In the genomic region with DNA sequence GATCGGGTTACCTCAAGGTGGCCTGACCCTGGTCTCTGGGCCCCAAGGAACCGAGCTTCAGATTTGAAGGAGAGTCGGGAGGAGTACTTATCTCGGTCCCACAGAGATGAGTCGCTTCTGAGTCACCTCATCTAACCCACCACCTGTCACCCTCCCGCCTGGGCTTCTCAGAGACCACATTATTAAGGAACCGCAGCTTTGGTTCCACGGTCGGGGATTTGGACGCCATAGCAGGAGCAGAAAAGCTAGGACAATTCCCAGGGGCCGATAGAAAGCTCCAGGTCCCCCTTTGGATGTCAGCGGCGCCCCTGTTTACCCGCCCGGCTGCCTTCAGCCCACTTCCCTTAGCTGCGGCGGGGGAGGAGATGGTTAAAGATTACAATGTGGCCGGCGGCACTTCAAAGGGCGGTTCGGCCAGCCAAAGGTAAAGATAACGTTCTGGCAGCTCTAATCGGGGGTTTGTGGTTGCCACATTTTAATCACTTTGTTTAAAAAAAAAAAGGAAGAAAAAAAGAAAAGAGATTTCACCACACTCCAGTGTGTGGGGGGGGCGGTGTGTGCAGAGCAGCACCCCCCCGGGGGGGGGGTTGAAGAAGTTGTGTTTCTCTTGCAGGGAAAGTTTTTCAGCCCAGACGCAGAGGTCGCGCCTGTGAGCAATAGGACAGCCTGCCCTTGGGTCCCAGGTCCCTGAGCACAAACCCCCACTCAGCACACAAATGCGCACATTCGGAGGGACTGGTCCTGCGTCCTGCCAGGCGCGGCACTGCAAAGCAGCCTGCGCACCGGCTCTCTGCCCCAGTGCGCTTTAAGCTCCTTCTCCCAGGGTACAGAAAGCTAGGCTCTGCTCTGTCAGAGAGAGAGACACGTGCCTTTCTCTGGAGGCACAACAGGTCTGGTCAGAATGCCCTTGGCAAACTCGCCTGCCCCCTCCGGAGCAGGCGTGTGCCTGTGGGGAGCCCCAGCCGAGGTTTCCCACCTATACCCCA, we compare ENCODE assay signal across 8 mouse cellular contexts. TPM values are rescaled to one million over a fixed set of nuclear protein-coding genes. Genes with fewer than 3 reads are reported as not detected.
A peak's percentile ranks its signal among the peaks of the same experiment; 100 is the strongest.
DNase-seq lines count a peak whose midpoint lies in the region; ATAC-seq and TF ChIP-seq lines count a peak whose summit lies in the region.

No protein-coding gene starts in this region.

- H3K9ac ChIP-seq in embryonic facial prominence, embryonic 14.5 days (ENCODE audit: low read depth, low read length), result peak overlapping the region; percentile 57
- H3K9ac ChIP-seq in kidney, postnatal 0 days (ENCODE audit: low read depth, low read length), result peak overlapping the region; percentile 40; the same call in 1 of the 2 replicates
- H3K9ac ChIP-seq in midbrain, embryonic 11.5 days (ENCODE audit: low read length), result peak overlapping the region; percentile 62

- H3K4me3 ChIP-seq in kidney, adult 2 months (ENCODE audit: insufficient read depth, low read depth, low read length), result peak overlapping the region; percentile 0; the same call in 1 of the 2 replicates
- peak overlapping the region; percentile 58 for H3K4me3 ChIP-seq in embryonic facial prominence, embryonic 14.5 days (ENCODE audit: low read depth, low read length)
- H3K4me3 ChIP-seq in kidney, postnatal 0 days (replicated peaks; ENCODE audit: low read depth, low read length), result peak overlapping the region; percentile 49
- peak overlapping the region; percentile 43 for H3K4me3 ChIP-seq in midbrain, embryonic 11.5 days (ENCODE audit: low read depth, low read length)

- TF ChIP-seq CTCF in kidney, adult 2 months (conservative IDR thresholded peaks at IDR 0.05; ENCODE audit: insufficient read depth, insufficient read length, low read depth, low read length), result no peak
- no peak for TF ChIP-seq CTCF in kidney, postnatal 0 days (IDR thresholded peaks at IDR 0.05; ENCODE audit: low read depth)

- no peaks in the 10 kb centered on the region for H3K9me3 ChIP-seq in embryonic facial prominence, embryonic 14.5 days (ENCODE audit: control insufficient read depth, low read length)
- H3K9me3 ChIP-seq in kidney, postnatal 0 days (replicated peaks; ENCODE audit: low read length), result no peaks in the 10 kb centered on the region
- no peaks in the 10 kb centered on the region for H3K9me3 ChIP-seq in midbrain, embryonic 11.5 days (ENCODE audit: control insufficient read depth, low read length)

- 2% methylated on average over 41 of the region's 41 CpGs for WGBS in kidney, adult 2 months
- WGBS in embryonic facial prominence, embryonic 14.5 days, result 0% methylated on average over 41 of the region's 41 CpGs
- under 1% methylated on average over 40 of the region's 41 CpGs for WGBS in kidney, postnatal 0 days
- WGBS in midbrain, embryonic 11.5 days, result under 1% methylated on average over 41 of the region's 41 CpGs

- no peaks in the 10 kb centered on the region for H3K4me1 ChIP-seq in kidney, adult 2 months (ENCODE audit: control insufficient read depth, insufficient read depth, low read length)
- peaks cover 14% of the 10 kb centered on the region for H3K4me1 ChIP-seq in embryonic facial prominence, embryonic 14.5 days (ENCODE audit: control insufficient read depth, insufficient read depth, low read length)
- H3K4me1 ChIP-seq in kidney, postnatal 0 days (replicated peaks; ENCODE audit: insufficient read depth, low read length), result peaks cover 11% of the 10 kb centered on the region; the same call in 1 of the 2 replicates
- peaks cover 15% of the 10 kb centered on the region for H3K4me1 ChIP-seq in midbrain, embryonic 11.5 days (ENCODE audit: control insufficient read depth, insufficient read depth, low read length)

- no peaks in the 10 kb centered on the region for H3K36me3 ChIP-seq in kidney, adult 2 months (ENCODE audit: control insufficient read depth, insufficient read depth, low read length)
- H3K36me3 ChIP-seq in embryonic facial prominence, embryonic 14.5 days (ENCODE audit: control insufficient read depth, insufficient read depth, low read length), result no peaks in the 10 kb centered on the region
- H3K36me3 ChIP-seq in kidney, postnatal 0 days (ENCODE audit: insufficient read depth, low read length), result no peaks in the 10 kb centered on the region
- H3K36me3 ChIP-seq in midbrain, embryonic 11.5 days (ENCODE audit: control insufficient read depth, insufficient read depth, low read length), result no peaks in the 10 kb centered on the region

- H3K27ac ChIP-seq in kidney, adult 2 months (ENCODE audit: insufficient read depth, low read depth, low read length), result no peak overlapping the region
- H3K27ac ChIP-seq in embryonic facial prominence, embryonic 14.5 days (replicated peaks; ENCODE audit: low read depth, low read length), result no peak overlapping the region
- H3K27ac ChIP-seq in kidney, postnatal 0 days, result 0 out of 2 replicates have a peak overlapping the region, but pooled peaks have one; percentile 25
- H3K27ac ChIP-seq in midbrain, embryonic 11.5 days (ENCODE audit: low read depth, low read length), result no peak overlapping the region

- H3K27me3 ChIP-seq in kidney, adult 2 months (replicated peaks; ENCODE audit: control insufficient read depth, insufficient read depth, low read length), result peaks cover 10% of the 10 kb centered on the region
- H3K27me3 ChIP-seq in embryonic facial prominence, embryonic 14.5 days (replicated peaks; ENCODE audit: control insufficient read depth, insufficient read depth, low read length), result peaks cover 61% of the 10 kb centered on the region
- H3K27me3 ChIP-seq in kidney, postnatal 0 days (ENCODE audit: insufficient read depth, low read length), result peaks cover 32% of the 10 kb centered on the region
- H3K27me3 ChIP-seq in midbrain, embryonic 11.5 days (ENCODE audit: control insufficient read depth, insufficient read depth, low read length), result peaks cover 35% of the 10 kb centered on the region

- no peak for TF ChIP-seq POLR2A in kidney, adult 2 months (IDR thresholded peaks at IDR 0.05; ENCODE audit: low read depth, low read length)

- ATAC-seq in embryonic facial prominence, embryonic 14.5 days (ENCODE audit: low read depth), result peak; percentile 85
- peak; percentile 84 for ATAC-seq in kidney, postnatal 0 days (replicated peaks; ENCODE audit: low FRiP score, low read depth)
- peak; percentile 80 for ATAC-seq in midbrain, embryonic 11.5 days (ENCODE audit: low FRiP score)

- DNase-seq in kidney, adult 2 months, result peak; percentile 3
- no peak for DNase-seq in kidney, adult 11 months
- DNase-seq in adrenal gland, postnatal 14 days, result peak; percentile 29
- DNase-seq in embryonic facial prominence, embryonic 14.5 days (ENCODE audit: low spot score), result peak; percentile 75
- peak; percentile 48 for DNase-seq in kidney, postnatal 0 days (ENCODE audit: low spot score)
- DNase-seq in midbrain, embryonic 11.5 days (ENCODE audit: low spot score, missing footprints), result peak; percentile 97
- no peak for DNase-seq in right cerebral cortex, postnatal 4 days
- DNase-seq in left cerebral cortex, postnatal 36 days (ENCODE audit: low spot score in 2 of 2), result no peak

- H3K4me2 ChIP-seq in embryonic facial prominence, embryonic 14.5 days (ENCODE audit: low read depth, low read length), result peak overlapping the region; percentile 95
- peak overlapping the region; percentile 89 for H3K4me2 ChIP-seq in kidney, postnatal 0 days (ENCODE audit: low read length)
- H3K4me2 ChIP-seq in midbrain, embryonic 11.5 days, result peak overlapping the region; percentile 98

- intact Hi-C loops in left cerebral cortex, postnatal 36 days (cut with DNase I), result loop anchor here (10.0 kb wide), 1 partner anchor 112 kb away; no protein-coding TSS in a partner anchor

RNA-seq across cellular contexts. Expression of gene Lgr5, which starts 1.0 kb away (rescaled TPM):
- 0.58 and 0.97 TPM in 2 replicates for polyA plus RNA-seq in kidney, adult 2 months (2012; rRNA removed)
- 21.4 and 23.7 TPM in 2 replicates for total RNA-seq in adrenal gland, postnatal 14 days (2021)
- 10.4 and 13.1 TPM in 2 replicates for polyA plus RNA-seq in embryonic facial prominence, embryonic 14.5 days (2014; fragmentation: Nextera tagmentation; extraction: Ambion mirVana)
- 3.7 and 4.4 TPM in 2 replicates for polyA plus RNA-seq in kidney, postnatal 0 days (2015; fragmentation: Nextera tagmentation; extraction: Ambion mirVana)
- 7.0 and 7.3 TPM in 2 replicates for polyA plus RNA-seq in midbrain, embryonic 11.5 days (2014; fragmentation: Nextera tagmentation; extraction: Ambion mirVana)
- total RNA-seq in left cerebral cortex, postnatal 36 days (2021), result 1 to 10 TPM; 3.6 to 6.6 TPM

RNA-seq across cellular contexts. Expression of gene A930009A15Rik, which starts 16.8 kb away (rescaled TPM):
- polyA plus RNA-seq in kidney, adult 2 months (2012; rRNA removed), result not detected in 2 replicates
- total RNA-seq in adrenal gland, postnatal 14 days (2021), result not detected in 2 replicates
- polyA plus RNA-seq in embryonic facial prominence, embryonic 14.5 days (2014; fragmentation: Nextera tagmentation; extraction: Ambion mirVana), result 0.42 TPM in 1 of 2 replicates, not detected in the other
- polyA plus RNA-seq in kidney, postnatal 0 days (2015; fragmentation: Nextera tagmentation; extraction: Ambion mirVana), result 0.14 TPM in 1 of 2 replicates, not detected in the other
- 0.31 and 0.54 TPM in 2 replicates for polyA plus RNA-seq in midbrain, embryonic 11.5 days (2014; fragmentation: Nextera tagmentation; extraction: Ambion mirVana)
- under 1 TPM; 0.32 to 0.41 TPM for total RNA-seq in left cerebral cortex, postnatal 36 days (2021)

Comparison
In these comparisons a context has a peak if more than half of its experiments do, and no peak if none do; other contexts are left out.
1. DNase-seq: peak in kidney, adult 2 months (single experiment), adrenal gland, postnatal 14 days (single experiment), embryonic facial prominence, embryonic 14.5 days (single experiment), kidney, postnatal 0 days (single experiment) and midbrain, embryonic 11.5 days (single experiment); none in kidney, adult 11 months (single experiment), right cerebral cortex, postnatal 4 days (single experiment) and left cerebral cortex, postnatal 36 days (0 of 2).
2. H3K4me3 ChIP-seq: peak in every context shown above with its lines; median percentile 58 in embryonic facial prominence, embryonic 14.5 days; 49 in kidney, postnatal 0 days; 43 in midbrain, embryonic 11.5 days; 0 in kidney, adult 2 months.
3. Peak in every context shown above with its lines, with median percentiles within 50 percentile points of each other: ATAC-seq, H3K4me2 ChIP-seq and H3K9ac ChIP-seq.